Mouse (Mus musculus): ENCODE measurements around the gene Vmn1r179. TPM values are rescaled to one million over a fixed set of nuclear protein-coding genes. Genes with fewer than 3 reads are reported as not detected.
"Not testable (repeated sequence)": the region's sequence is repeated elsewhere in the genome, so short reads cannot be mapped to it uniquely, and the experiment has no call there.

The Vmn1r179 gene
- not detected in 2 replicates for polyA plus RNA-seq (2015; fragmentation: Nextera tagmentation; extraction: Ambion mirVana)

DNA sequence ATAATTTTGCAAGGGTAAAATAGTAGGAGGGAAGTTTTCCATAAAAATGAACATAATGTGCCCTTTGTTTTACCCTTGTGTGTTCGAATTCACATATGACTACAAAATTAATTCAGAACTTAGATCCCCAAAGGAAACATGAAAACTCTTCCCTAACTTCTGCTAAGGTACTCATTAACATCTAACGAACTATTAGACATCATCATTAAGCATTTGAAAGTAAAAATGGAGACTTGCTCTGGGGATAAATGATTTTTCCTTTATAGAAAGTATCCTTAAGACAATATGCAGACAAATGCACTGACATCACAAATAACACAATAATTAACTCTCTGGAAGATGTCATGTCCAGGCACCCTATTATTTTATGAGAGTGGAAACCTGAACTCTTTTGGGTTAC, at the start of gene Vmn1r179:
Gene Vmn1r179 (plus strand): TSS at position 301 of the 400 bp plus-strand sequence.
- no peak within 1 kb of the TSS for H3K9ac ChIP-seq
- no peak for ATAC-seq (ENCODE audit: extremely low read depth, insufficient number of reproducible peaks, low FRiP score, low TSS enrichment)
- no peaks in the 10 kb centered on the region for H3K27me3 ChIP-seq (replicated peaks)
- H3K9me3 ChIP-seq = peaks cover 37% of the 10 kb centered on the region
- no peak within 1 kb of the TSS for H3K27ac ChIP-seq (replicated peaks)
- no peaks in the 10 kb centered on the region for H3K4me1 ChIP-seq
- 37% methylated on average over 2 of the region's 2 CpGs for WGBS
- no peaks in the 10 kb centered on the region for H3K36me3 ChIP-seq
- no peak within 1 kb of the TSS for H3K4me3 ChIP-seq
- no peak within 1 kb of the TSS for H3K4me2 ChIP-seq

GRCm38 (mm10) chr7:23891709-23892108, 35.1 kb upstream of the Vmn1r179 start, which contains the start of gene Vmn1r178:
Gene Vmn1r178 (plus strand): TSS chr7:23892009.
- no peaks in the 10 kb centered on the region for H3K4me1 ChIP-seq
- H3K9me3 ChIP-seq = peaks cover 35% of the 10 kb centered on the region
- no peaks in the 10 kb centered on the region for H3K36me3 ChIP-seq
- H3K4me3 ChIP-seq = no peak within 1 kb of the TSS
- H3K4me2 ChIP-seq = no peak within 1 kb of the TSS
- 67% methylated on average over 1 of the region's 1 CpGs for WGBS
- H3K9ac ChIP-seq = no peak within 1 kb of the TSS
- no peak for ATAC-seq (ENCODE audit: extremely low read depth, insufficient number of reproducible peaks, low FRiP score, low TSS enrichment)
- no peak within 1 kb of the TSS for H3K27ac ChIP-seq (replicated peaks)
- H3K27me3 ChIP-seq (replicated peaks) = no peaks in the 10 kb centered on the region

GRCm38 (mm10) chr7:23950332-23950731, 23.6 kb downstream of the Vmn1r179 start, which contains the start of gene Vmn1r180:
Gene Vmn1r180 (plus strand): TSS chr7:23950632.
- no peaks in the 10 kb centered on the region for H3K36me3 ChIP-seq
- H3K4me3 ChIP-seq = no peak within 1 kb of the TSS
- no peak for ATAC-seq (ENCODE audit: extremely low read depth, insufficient number of reproducible peaks, low FRiP score, low TSS enrichment)

GRCm38 (mm10) chr7:23968044-23968443, 41.3 kb downstream of the Vmn1r179 start:
- H3K36me3 ChIP-seq; H3K4me1 ChIP-seq; H3K4me2 ChIP-seq; ATAC-seq (ENCODE audit: extremely low read depth, insufficient number of reproducible peaks, low FRiP score, low TSS enrichment); H3K27me3 ChIP-seq (replicated peaks); H3K4me3 ChIP-seq; H3K27ac ChIP-seq (replicated peaks); H3K9ac ChIP-seq: not testable (repeated sequence)
- WGBS = 58% methylated on average over 3 of the region's 3 CpGs
- peaks cover 44% of the 10 kb centered on the region for H3K9me3 ChIP-seq

More at GRCm38 (mm10) chr7:23950332-23950731, 23.6 kb downstream of the Vmn1r179 start, which contains the start of gene Vmn1r180:
- Histone ChIP-seq H3K9me3 (peaks cover 30% of the 10 kb centered on the region), H3K9ac (no peak within 1 kb of the TSS), H3K4me1 (no peaks in the 10 kb centered on the region), H3K27me3 (replicated peaks) (no peaks in the 10 kb centered on the region), H3K4me2 (no peak within 1 kb of the TSS), H3K27ac (replicated peaks) (no peak within 1 kb of the TSS)

DNA sequence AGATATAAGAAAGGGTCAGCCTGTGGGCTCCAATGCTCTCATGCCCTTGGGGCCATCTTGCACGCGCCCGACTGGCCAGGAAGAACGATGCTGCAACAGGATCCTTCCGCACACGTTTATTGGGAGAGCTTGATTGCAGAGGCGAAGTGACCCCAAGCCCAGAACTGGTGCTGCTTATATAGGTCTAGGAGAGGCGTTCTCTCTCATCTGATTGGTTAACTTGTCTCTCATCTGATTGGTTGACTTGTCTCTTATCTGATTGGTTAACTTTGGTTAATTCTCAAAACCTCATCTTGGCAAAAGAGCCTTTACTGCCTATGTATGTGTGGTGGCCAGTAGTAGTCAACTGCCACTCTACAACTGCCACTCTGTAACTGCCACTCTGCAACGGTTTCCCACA, 47.5 kb downstream of the Vmn1r179 start, which contains the start of gene Vmn1r181:
Gene Vmn1r181 (plus strand): TSS at position 301 of the 400 bp plus-strand sequence.
- WGBS = 62% methylated on average over 9 of the region's 9 CpGs
- not testable (repeated sequence) for H3K36me3 ChIP-seq; H3K4me2 ChIP-seq; H3K27ac ChIP-seq (replicated peaks); H3K9ac ChIP-seq; H3K4me3 ChIP-seq; H3K27me3 ChIP-seq (replicated peaks); ATAC-seq (ENCODE audit: extremely low read depth, insufficient number of reproducible peaks, low FRiP score, low TSS enrichment); H3K4me1 ChIP-seq
- peaks cover 38% of the 10 kb centered on the region for H3K9me3 ChIP-seq

Other genes with a start within 250 kb of the Vmn1r179 start
- not detected in 2 replicates for gene Vmn1r173, start 226.3 kb upstream of the Vmn1r179 start, polyA plus RNA-seq (2015; fragmentation: Nextera tagmentation; extraction: Ambion mirVana)
- gene Vmn1r174, start 174.7 kb upstream of the Vmn1r179 start, polyA plus RNA-seq (2015; fragmentation: Nextera tagmentation; extraction: Ambion mirVana) = not detected in 2 replicates
- gene Vmn1r175, start 116.3 kb upstream of the Vmn1r179 start, polyA plus RNA-seq (2015; fragmentation: Nextera tagmentation; extraction: Ambion mirVana) = not detected in 2 replicates
- gene Vmn1r176, start 89.6 kb upstream of the Vmn1r179 start, polyA plus RNA-seq (2015; fragmentation: Nextera tagmentation; extraction: Ambion mirVana) = not detected in 2 replicates
- gene Vmn1r177, start 60.5 kb upstream of the Vmn1r179 start, polyA plus RNA-seq (2015; fragmentation: Nextera tagmentation; extraction: Ambion mirVana) = not detected in 2 replicates
- gene Vmn1r178, start 35.0 kb upstream of the Vmn1r179 start, polyA plus RNA-seq (2015; fragmentation: Nextera tagmentation; extraction: Ambion mirVana) = not detected in 2 replicates
- not detected in 2 replicates for gene Vmn1r180, start 23.7 kb downstream of the Vmn1r179 start, polyA plus RNA-seq (2015; fragmentation: Nextera tagmentation; extraction: Ambion mirVana)
- not detected in 2 replicates for gene Vmn1r181, start 47.6 kb downstream of the Vmn1r179 start, polyA plus RNA-seq (2015; fragmentation: Nextera tagmentation; extraction: Ambion mirVana)
- gene V1rd19, start 74.7 kb downstream of the Vmn1r179 start, polyA plus RNA-seq (2015; fragmentation: Nextera tagmentation; extraction: Ambion mirVana) = not detected in 2 replicates
- not detected in 2 replicates for gene Vmn1r183, start 126.3 kb downstream of the Vmn1r179 start, polyA plus RNA-seq (2015; fragmentation: Nextera tagmentation; extraction: Ambion mirVana)
- 13.0 and 14.9 TPM in 2 replicates for gene Zfp180, start 154.9 kb downstream of the Vmn1r179 start, polyA plus RNA-seq (2015; fragmentation: Nextera tagmentation; extraction: Ambion mirVana)
- gene Zfp112, start 185.3 kb downstream of the Vmn1r179 start, polyA plus RNA-seq (2015; fragmentation: Nextera tagmentation; extraction: Ambion mirVana) = 4.5 and 5.4 TPM in 2 replicates
- gene Zfp235, start 207.2 kb downstream of the Vmn1r179 start, polyA plus RNA-seq (2015; fragmentation: Nextera tagmentation; extraction: Ambion mirVana) = 5.9 and 9.1 TPM in 2 replicates
- gene Zfp114, start 248.1 kb downstream of the Vmn1r179 start, polyA plus RNA-seq (2015; fragmentation: Nextera tagmentation; extraction: Ambion mirVana) = 3.1 and 3.2 TPM in 2 replicates

All from heart, embryonic 13.5 days (tissue).